Mouse (Mus musculus) liver, embryonic 11.5 days (tissue): ENCODE results near the gene Nes. TPM values are rescaled to one million over a fixed set of nuclear protein-coding genes. Genes with fewer than 3 reads are reported as not detected.

ENCODE experiments used
- ATAC-seq: fragments of 200-750 bp; cut with Nextera tagmentation; replicated peaks from 2 replicates; pipeline ENCODE4 v1.8.0; 2017; ENCODE audit warnings: moderate number of reproducible peaks, mild to moderate bottlenecking, moderate TSS enrichment, moderate library complexity; ENCODE audit not compliant: low FRiP score
- DNase-seq: peaks from one replicate; pipeline ENCODE4 v3.0.0-alpha.2; 2017; ENCODE audit warnings: low spot score
- H3K27ac ChIP-seq: fragments of 300-500 bp; sonication (generic); 2 replicates; pipeline ENCODE4 v1.5.1; 2014; ENCODE audit warnings: mild to moderate bottlenecking, low read depth, low read length, control low read depth
- H3K27me3 ChIP-seq: fragments of 300-500 bp; sonication (generic); replicated peaks from 2 replicates; pipeline ENCODE4 v1.6.1; 2014; ENCODE audit warnings: low read length, mixed read lengths; ENCODE audit not compliant: control insufficient read depth, insufficient read depth
- H3K36me3 ChIP-seq: fragments of 300-500 bp; sonication (generic); 2 replicates; pipeline ENCODE4 v1.6.1; 2014; ENCODE audit warnings: mild to moderate bottlenecking, low read length, moderate library complexity, mixed read lengths; ENCODE audit not compliant: control insufficient read depth, insufficient read depth
- H3K4me1 ChIP-seq: fragments of 300-500 bp; sonication (generic); replicated peaks from 2 replicates; pipeline ENCODE4 v1.6.1; 2014; ENCODE audit warnings: low read length, mixed read lengths; ENCODE audit not compliant: control insufficient read depth, insufficient read depth
- H3K4me2 ChIP-seq: fragments of 300-500 bp; sonication (generic); 2 replicates; pipeline ENCODE4 v1.6.1; 2014; ENCODE audit warnings: mild to moderate bottlenecking, control low read depth, moderate library complexity
- H3K4me3 ChIP-seq: fragments of 300-500 bp; sonication (generic); 2 replicates; pipeline ENCODE4 v1.5.1; 2014; ENCODE audit warnings: low read depth, low read length, control low read depth
- H3K9ac ChIP-seq: fragments of 300-500 bp; sonication (generic); 2 replicates; pipeline ENCODE4 v1.6.1; 2014; ENCODE audit warnings: low read depth, low read length, control low read depth
- H3K9me3 ChIP-seq: fragments of 300-500 bp; sonication (generic); 2 replicates; pipeline ENCODE4 v1.6.1; 2016; ENCODE audit warnings: low read length, inconsistent platforms, mixed read lengths; ENCODE audit not compliant: control insufficient read depth
- WGBS: fragments of 180-500 bp; shearing (Covaris S2); extraction: QIAGEN DNeasy Blood & Tissue Kit; methylation state at CpG from one replicate; pipeline ENCODE4 v1.1.7; 2014; 5-methylcytosine and 5-hydroxymethylcytosine counted together
- polyA plus RNA-seq: library from polyadenylated mRNA; unstranded; fragments of >200 nt; fragmentation: Nextera tagmentation; extraction: Ambion mirVana; gene quantifications from 2 replicates; pipeline ENCODE4 v1.2.1, GENCODE M21; 2014

Nes gene
- polyA plus RNA-seq, 1 experiment from 2014 or later, result 4.9 TPM

GRCm38 (mm10) chr3:87947811-87948199 lies 23.1 kb upstream of the Nes start:
- Histone ChIP-seq H3K27ac (no peak overlapping the region), H3K4me2 (peak overlapping the region; percentile 63), H3K27me3 (peaks cover 84% of the 10 kb centered on the region), H3K9me3 (no peaks in the 10 kb centered on the region; the same call in 1 of the 2 replicates), H3K4me1 (peaks cover 45% of the 10 kb centered on the region), H3K4me3 (peak overlapping the region; percentile 26), H3K9ac (no peak overlapping the region; the same call in 1 of the 2 replicates), H3K36me3 (no peaks in the 10 kb centered on the region)
- ATAC-seq (no peak), DNase-seq (no peak)
- 3% methylated on average over 17 of the region's 17 CpGs for WGBS

GRCm38 (mm10) chr3:87948378-87949265 lies 22.3 kb upstream of the Nes start, which contains the start of gene Crabp2:
TSS of gene Crabp2 (plus strand) at chr3:87948666.
- ATAC-seq, result no peak
- DNase-seq, result no peak
- Histone ChIP-seq H3K27me3 (peaks cover 92% of the 10 kb centered on the region), H3K9me3 (no peaks in the 10 kb centered on the region; the same call in 1 of the 2 replicates), H3K4me2 (peak within 1 kb of the TSS; percentile 63), H3K4me1 (peaks cover 45% of the 10 kb centered on the region), H3K27ac (no peak within 1 kb of the TSS), H3K4me3 (peak within 1 kb of the TSS; percentile 26), H3K9ac (no peak within 1 kb of the TSS; the same call in 1 of the 2 replicates), H3K36me3 (no peaks in the 10 kb centered on the region)
- WGBS, result 5% methylated on average over 35 of the region's 35 CpGs

GRCm38 (mm10) chr3:87949266-87949954 lies 21.5 kb upstream of the Nes start:
- Histone ChIP-seq H3K9me3 (no peaks in the 10 kb centered on the region; the same call in 1 of the 2 replicates), H3K27ac (no peak overlapping the region), H3K4me1 (peaks cover 45% of the 10 kb centered on the region), H3K27me3 (peaks cover 95% of the 10 kb centered on the region), H3K4me2 (peak overlapping the region; percentile 63), H3K4me3 (peak overlapping the region; percentile 26), H3K9ac (no peak overlapping the region), H3K36me3 (no peaks in the 10 kb centered on the region)
- ATAC-seq, result no peak
- 13% methylated on average over 16 of the region's 16 CpGs for WGBS
- no peak for DNase-seq

- Histone ChIP-seq H3K27me3 (peaks cover 89% of the 10 kb centered on the region), H3K36me3 (no peaks in the 10 kb centered on the region), H3K4me2 (peak overlapping the region; percentile 63), H3K27ac (no peak overlapping the region), H3K4me1 (peaks cover 45% of the 10 kb centered on the region), H3K9ac (no peak overlapping the region), H3K4me3 (peak overlapping the region; percentile 19), H3K9me3 (no peaks in the 10 kb centered on the region; the same call in 1 of the 2 replicates)
- ATAC-seq (no peak), DNase-seq (no peak)
- 11% methylated on average over 13 of the region's 13 CpGs for WGBS
These were observed 20.8 kb upstream of the Nes start for GRCm38 (mm10) chr3:87949955-87950515.

GRCm38 (mm10) chr3:87951946-87952345 lies 18.9 kb upstream of the Nes start:
- H3K27me3 ChIP-seq, result peaks cover 74% of the 10 kb centered on the region
- peak overlapping the region; percentile 59 for H3K4me2 ChIP-seq
- WGBS, result 8% methylated on average over 12 of the region's 12 CpGs
- no peaks in the 10 kb centered on the region for H3K36me3 ChIP-seq
- H3K9ac ChIP-seq, result 0 out of 2 replicates have a peak overlapping the region, but pooled peaks have one; percentile 27
- ATAC-seq (no peak), DNase-seq (no peak)
- no peak overlapping the region for H3K27ac ChIP-seq
- H3K4me3 ChIP-seq, result peak overlapping the region; percentile 34
- no peaks in the 10 kb centered on the region for H3K9me3 ChIP-seq
- H3K4me1 ChIP-seq, result peaks cover 34% of the 10 kb centered on the region

- Histone ChIP-seq H3K36me3 (no peaks in the 10 kb centered on the region), H3K4me1 (peaks cover 29% of the 10 kb centered on the region), H3K4me2 (peak overlapping the region; percentile 59), H3K9ac (0 out of 2 replicates have a peak overlapping the region, but pooled peaks have one; percentile 27), H3K27ac (no peak overlapping the region), H3K4me3 (peak overlapping the region; percentile 34), H3K27me3 (peaks cover 69% of the 10 kb centered on the region), H3K9me3 (no peaks in the 10 kb centered on the region)
- DNase-seq (peak; percentile 51), ATAC-seq (0 out of 2 replicates have a peak, but pooled peaks have one; percentile 30)
- 3% methylated on average over 5 of the region's 5 CpGs for WGBS
These were observed 18.4 kb upstream of the Nes start for GRCm38 (mm10) chr3:87952440-87952839.

- H3K4me1 ChIP-seq, result peaks cover 14% of the 10 kb centered on the region
- 26% methylated on average over 1 of the region's 1 CpGs for WGBS
- no peak overlapping the region for H3K27ac ChIP-seq
- H3K9ac ChIP-seq, result no peak overlapping the region
- H3K4me3 ChIP-seq, result no peak overlapping the region
- H3K36me3 ChIP-seq, result no peaks in the 10 kb centered on the region
- DNase-seq (no peak), ATAC-seq (no peak)
- H3K27me3 ChIP-seq, result peaks cover 32% of the 10 kb centered on the region
- H3K4me2 ChIP-seq, result no peak overlapping the region
- H3K9me3 ChIP-seq, result no peaks in the 10 kb centered on the region
These were observed 12.8 kb upstream of the Nes start for GRCm38 (mm10) chr3:87958056-87958455.

- no peak overlapping the region for H3K4me3 ChIP-seq
- peaks cover 28% of the 10 kb centered on the region for H3K27me3 ChIP-seq
- no peak overlapping the region for H3K4me2 ChIP-seq
- no peak overlapping the region; the same call in 1 of the 2 replicates for H3K9ac ChIP-seq
- peaks cover 14% of the 10 kb centered on the region for H3K4me1 ChIP-seq
- whole genome bisulfite sequencing, result 40% methylated on average over 4 of the region's 4 CpGs
- no peak for ATAC-seq
- no peaks in the 10 kb centered on the region for H3K36me3 ChIP-seq
- no peak for DNase-seq
- H3K27ac ChIP-seq, result no peak overlapping the region
- no peaks in the 10 kb centered on the region for H3K9me3 ChIP-seq
These were observed 12.4 kb upstream of the Nes start for GRCm38 (mm10) chr3:87958476-87958875.
